Mouse (Mus musculus) midbrain, postnatal 0 days (tissue): ENCODE measurements at regions not wholly inside any gene's neighbourhood (a gene's known extent, or its start where the extent isn't known, plus 50 kb on each side); places are given as distances from the start of the nearest gene placed in this dataset.

Source experiments
- ATAC-seq: fragments of 200-750 bp; cut with Nextera tagmentation; 2 replicates; pipeline ENCODE4 v1.8.0; 2017; ENCODE audit warnings: moderate number of reproducible peaks, mild to moderate bottlenecking, moderate TSS enrichment, moderate library complexity; ENCODE audit not compliant: low FRiP score
- DNase-seq: peaks from one replicate; pipeline ENCODE4 v3.0.0-alpha.2; 2015; ENCODE audit warnings: low spot score
- H3K27ac ChIP-seq: fragments of 300-500 bp; sonication (generic); 2 replicates; pipeline ENCODE4 v1.5.1; 2014; ENCODE audit warnings: low read depth, mild to moderate bottlenecking, low read length, mixed read lengths
- H3K27me3 ChIP-seq: fragments of 300-500 bp; sonication (generic); 2 replicates; pipeline ENCODE4 v1.6.1; 2014; ENCODE audit warnings: low read length, control low read depth, mixed read lengths; ENCODE audit not compliant: insufficient read depth
- H3K36me3 ChIP-seq: fragments of 300-500 bp; sonication (generic); 2 replicates; pipeline ENCODE4 v1.6.1; 2014; ENCODE audit warnings: low read length, control low read depth, mixed read lengths; ENCODE audit not compliant: insufficient read depth
- H3K4me1 ChIP-seq: fragments of 300-500 bp; sonication (generic); 2 replicates; pipeline ENCODE4 v1.6.1; 2014; ENCODE audit warnings: mild to moderate bottlenecking, control low read depth, antibody characterized with exemption, low read length, mixed read lengths; ENCODE audit not compliant: insufficient read depth
- H3K4me2 ChIP-seq: fragments of 300-500 bp; sonication (generic); 2 replicates; pipeline ENCODE4 v1.6.1; 2014; ENCODE audit warnings: low read depth, mild to moderate bottlenecking, low read length, mixed read lengths; ENCODE audit not compliant: poor library complexity, severe bottlenecking
- H3K4me3 ChIP-seq: fragments of 300-500 bp; sonication (generic); 2 replicates; pipeline ENCODE4 v1.5.1; 2014; ENCODE audit warnings: low read depth, mild to moderate bottlenecking, low read length, moderate library complexity
- H3K9ac ChIP-seq: fragments of 300-500 bp; sonication (generic); replicated peaks from 2 replicates; pipeline ENCODE4 v1.6.1; 2014; ENCODE audit warnings: mild to moderate bottlenecking, low read length, moderate library complexity, mixed read lengths; ENCODE audit not compliant: poor library complexity, severe bottlenecking
- H3K9me3 ChIP-seq: fragments of 300-500 bp; sonication (generic); 2 replicates; pipeline ENCODE4 v1.6.1; 2016; ENCODE audit warnings: low read length, control low read depth
- CTCF ChIP-seq: IDR thresholded peaks from 2 replicates; pipeline ENCODE4 v1.5.1; 2016; ENCODE audit warnings: antibody characterized with exemption, mild to moderate bottlenecking
- WGBS: fragments of 180-500 bp; shearing (Covaris S2); extraction: QIAGEN DNeasy Blood & Tissue Kit; methylation state at CpG from one replicate; pipeline ENCODE4 v1.1.7; 2014; 5-methylcytosine and 5-hydroxymethylcytosine counted together

DNA sequence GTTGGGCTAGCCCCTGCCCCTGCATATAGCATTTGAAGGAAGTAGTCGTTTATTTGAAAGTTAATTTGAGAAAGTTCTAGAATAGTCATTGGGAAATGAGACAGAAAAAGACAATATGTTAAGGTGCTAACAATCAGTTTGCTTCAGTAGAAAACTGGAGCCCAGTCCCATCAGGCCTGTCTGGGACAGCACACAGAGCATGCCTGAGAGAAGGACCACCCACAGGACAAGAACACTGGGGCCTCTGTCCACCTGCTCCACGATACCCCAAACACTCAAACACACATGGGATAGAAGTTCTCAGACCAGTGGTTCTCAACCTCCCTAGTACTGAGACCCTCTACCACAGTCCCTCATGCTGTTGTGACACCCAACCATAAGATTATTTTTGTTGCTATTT is 61.2 kb upstream of the Ctnnb1 start:
- Histone ChIP-seq H3K4me3 (no peak overlapping the region), H3K4me2 (no peak overlapping the region), H3K9me3 (no peaks in the 10 kb centered on the region), H3K27ac (no peak overlapping the region), H3K27me3 (no peaks in the 10 kb centered on the region), H3K9ac (no peak overlapping the region), H3K4me1 (peaks cover 17% of the 10 kb centered on the region; the same call in 1 of the 2 replicates), H3K36me3 (no peaks in the 10 kb centered on the region)
- WGBS, result 72% methylated on average over 2 of the region's 2 CpGs
- DNase-seq, result no peak
- TF ChIP-seq CTCF, result no peak
- no peak for ATAC-seq

- peaks cover 17% of the 10 kb centered on the region; the same call in 1 of the 2 replicates for H3K4me1 ChIP-seq
Measured at GRCm38 (mm10) chr9:120868330-120868729, 60.7 kb upstream of the Ctnnb1 start.

GRCm38 (mm10) chr9:120869432-120870081 is 59.5 kb upstream of the Ctnnb1 start:
- Histone ChIP-seq H3K27me3 (no peaks in the 10 kb centered on the region), H3K4me3 (no peak overlapping the region), H3K36me3 (no peaks in the 10 kb centered on the region), H3K4me2 (peak overlapping the region; percentile 29), H3K27ac (peak overlapping the region; percentile 77), H3K9me3 (no peaks in the 10 kb centered on the region), H3K4me1 (peaks cover 17% of the 10 kb centered on the region; the same call in 1 of the 2 replicates), H3K9ac (peak overlapping the region; percentile 29; the same call in 1 of the 2 replicates)
- WGBS, result 20% methylated on average over 19 of the region's 19 CpGs
- no peak for TF ChIP-seq CTCF
- peak; percentile 73 for DNase-seq
- peak; percentile 44; the same call in 1 of the 2 replicates for ATAC-seq

More at GRCm38 (mm10) chr9:120868330-120868729, 60.7 kb upstream of the Ctnnb1 start:
- no peaks in the 10 kb centered on the region for H3K9me3 ChIP-seq
- no peak overlapping the region for H3K4me2 ChIP-seq
- DNase-seq (no peak), ATAC-seq (no peak)
- H3K27me3 ChIP-seq, result no peaks in the 10 kb centered on the region
- TF ChIP-seq CTCF, result no peak
- 91% methylated on average over 4 of the region's 4 CpGs for WGBS
- no peak overlapping the region for H3K4me3 ChIP-seq
- H3K36me3 ChIP-seq, result no peaks in the 10 kb centered on the region
- no peak overlapping the region for H3K27ac ChIP-seq
- no peak overlapping the region for H3K9ac ChIP-seq

DNA sequence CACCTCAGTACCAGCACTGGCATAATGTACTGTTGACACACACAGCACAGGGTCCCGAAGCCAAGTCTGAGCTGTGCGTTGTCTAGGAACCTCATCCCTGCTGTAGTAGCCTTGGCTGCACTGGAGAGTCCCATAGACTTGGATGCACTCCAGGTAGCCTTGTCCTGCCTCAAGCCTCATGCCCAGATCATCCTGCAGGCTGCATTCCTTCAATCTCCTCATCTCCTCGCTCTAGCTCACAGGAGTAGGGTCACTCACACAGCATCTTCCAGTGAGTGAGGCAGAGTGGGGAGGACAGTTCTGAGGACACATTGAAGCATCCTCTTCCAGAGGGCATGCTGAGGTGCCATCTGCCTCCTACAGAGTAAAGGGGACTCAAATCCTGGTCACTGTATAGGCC is 55.7 kb upstream of the Ctnnb1 start:
- Histone ChIP-seq H3K4me1 (peaks cover 10% of the 10 kb centered on the region; the same call in 1 of the 2 replicates), H3K4me3 (no peak overlapping the region), H3K9ac (no peak overlapping the region), H3K36me3 (no peaks in the 10 kb centered on the region), H3K27me3 (no peaks in the 10 kb centered on the region), H3K27ac (no peak overlapping the region), H3K9me3 (no peaks in the 10 kb centered on the region), H3K4me2 (no peak overlapping the region)
- WGBS, result 97% methylated on average over 3 of the region's 3 CpGs
- DNase-seq (no peak), ATAC-seq (no peak)
- TF ChIP-seq CTCF, result no peak

GRCm38 (mm10) chr9:120874416-120874976 is 54.5 kb upstream of the Ctnnb1 start:
- ATAC-seq (no peak), DNase-seq (no peak)
- Histone ChIP-seq H3K36me3 (no peaks in the 10 kb centered on the region), H3K4me3 (no peak overlapping the region), H3K9me3 (no peaks in the 10 kb centered on the region), H3K9ac (no peak overlapping the region), H3K4me2 (no peak overlapping the region), H3K4me1 (peaks cover 6% of the 10 kb centered on the region; the same call in 1 of the 2 replicates), H3K27me3 (no peaks in the 10 kb centered on the region), H3K27ac (no peak overlapping the region)
- WGBS, result 99% methylated on average over 5 of the region's 5 CpGs
- no peak for TF ChIP-seq CTCF

DNA sequence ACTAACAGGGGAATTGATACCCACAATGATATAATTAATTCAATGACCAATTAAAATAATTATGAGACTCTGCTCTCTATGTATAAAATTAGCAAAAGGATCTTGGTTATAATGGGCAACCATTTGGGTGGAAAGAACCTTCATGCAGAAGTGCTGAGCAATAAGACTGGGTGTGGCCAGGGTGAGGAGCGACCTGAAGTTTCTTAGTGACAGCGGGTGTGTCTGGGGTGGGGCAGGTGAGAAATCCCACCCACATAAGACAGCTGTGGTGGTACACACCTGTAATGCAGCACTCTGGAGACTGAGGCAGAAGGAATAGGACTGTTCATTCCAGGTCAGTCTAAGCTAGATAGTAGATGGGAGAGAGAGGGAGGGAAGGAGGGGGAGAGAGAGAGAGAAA is 51.9 kb upstream of the Ctnnb1 start:
- Histone ChIP-seq H3K36me3 (no peaks in the 10 kb centered on the region), H3K9ac (no peak overlapping the region), H3K27ac (no peak overlapping the region), H3K9me3 (no peaks in the 10 kb centered on the region), H3K4me3 (no peak overlapping the region), H3K27me3 (no peaks in the 10 kb centered on the region), H3K4me2 (no peak overlapping the region), H3K4me1 (no peaks in the 10 kb centered on the region)
- 95% methylated on average over 2 of the region's 2 CpGs for WGBS
- TF ChIP-seq CTCF, result no peak
- DNase-seq (no peak), ATAC-seq (no peak)
